Mouse (Mus musculus): ENCODE results near the gene Farp1. TPM values are rescaled to one million over a fixed set of nuclear protein-coding genes. Genes with fewer than 3 reads are reported as not detected.

Farp1 gene
- polyA plus RNA-seq, 1 experiment from 2014 or later: 0.11 TPM

- 78% methylated on average over 2 of the region's 2 CpGs for WGBS (ENCODE audit: missing documents)
- H3K27ac ChIP-seq: no peak overlapping the region
- no peaks in the 10 kb centered on the region for H3K79me2 ChIP-seq (ENCODE audit: inconsistent target)
- no peaks in the 10 kb centered on the region for H3K36me3 ChIP-seq (ENCODE audit: inconsistent target)
- no peak overlapping the region for H3K4me3 ChIP-seq (ENCODE audit: inconsistent target)
Observed at GRCm38 (mm10) chr14:121263912-121264311, 228.9 kb downstream of the Farp1 start.

DNA sequence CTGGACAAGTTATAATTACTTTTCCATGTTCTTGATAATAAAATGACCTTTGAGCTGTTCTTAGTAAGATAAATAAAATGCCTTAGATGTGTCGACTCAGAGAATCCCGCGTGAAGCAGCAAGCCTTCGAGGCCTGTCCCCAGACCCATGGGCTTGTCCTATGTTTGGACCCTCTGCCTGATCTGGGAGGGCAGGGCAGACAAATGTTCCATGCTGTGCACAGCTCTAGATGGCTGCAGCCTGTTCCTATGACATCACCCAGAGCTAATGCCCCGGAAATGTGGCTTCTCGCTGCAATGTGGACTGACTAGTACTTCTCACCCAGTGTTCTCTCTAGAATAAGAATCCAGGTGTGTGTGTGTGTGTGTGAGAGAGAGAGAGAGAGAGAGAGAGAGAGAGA lies 229.5 kb downstream of the Farp1 start:
- Histone ChIP-seq H3K36me3 (ENCODE audit: inconsistent target) (no peaks in the 10 kb centered on the region), H3K4me3 (ENCODE audit: inconsistent target) (no peak overlapping the region), H3K79me2 (ENCODE audit: inconsistent target) (no peaks in the 10 kb centered on the region), H3K27ac (no peak overlapping the region)
- 90% methylated on average over 6 of the region's 6 CpGs for WGBS (ENCODE audit: missing documents)

- H3K27ac ChIP-seq: no peak overlapping the region
- WGBS (ENCODE audit: missing documents): 95% methylated on average over 8 of the region's 8 CpGs
- no peaks in the 10 kb centered on the region for H3K36me3 ChIP-seq (ENCODE audit: inconsistent target)
- no peak overlapping the region for H3K4me3 ChIP-seq (ENCODE audit: inconsistent target)
- H3K79me2 ChIP-seq (ENCODE audit: inconsistent target): no peaks in the 10 kb centered on the region
Observed at GRCm38 (mm10) chr14:121267801-121268200, 232.8 kb downstream of the Farp1 start.

DNA sequence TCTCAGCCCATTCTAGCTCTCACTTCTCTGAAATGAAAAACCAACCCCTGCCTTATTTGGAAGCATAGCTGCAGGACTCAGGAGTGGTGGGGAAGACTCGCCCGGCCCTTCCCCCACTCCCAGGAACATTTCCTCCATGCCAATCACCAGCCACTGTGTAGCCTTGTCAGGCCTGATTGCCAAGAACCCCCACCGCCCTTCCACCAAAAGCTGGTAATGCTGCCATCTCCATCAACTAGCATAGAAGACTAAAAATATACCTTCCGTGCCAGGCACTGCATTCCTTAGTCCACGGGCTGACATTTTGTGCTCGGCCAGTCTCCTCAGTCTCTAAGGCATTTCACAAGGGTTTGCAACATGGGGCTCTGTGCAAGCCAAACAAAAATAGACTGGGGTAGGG lies 235.5 kb downstream of the Farp1 start:
- Histone ChIP-seq H3K4me3 (ENCODE audit: inconsistent target) (no peak overlapping the region), H3K36me3 (ENCODE audit: inconsistent target) (no peaks in the 10 kb centered on the region), H3K27ac (no peak overlapping the region), H3K79me2 (ENCODE audit: inconsistent target) (no peaks in the 10 kb centered on the region)
- WGBS (ENCODE audit: missing documents): 68% methylated on average over 6 of the region's 6 CpGs

DNA sequence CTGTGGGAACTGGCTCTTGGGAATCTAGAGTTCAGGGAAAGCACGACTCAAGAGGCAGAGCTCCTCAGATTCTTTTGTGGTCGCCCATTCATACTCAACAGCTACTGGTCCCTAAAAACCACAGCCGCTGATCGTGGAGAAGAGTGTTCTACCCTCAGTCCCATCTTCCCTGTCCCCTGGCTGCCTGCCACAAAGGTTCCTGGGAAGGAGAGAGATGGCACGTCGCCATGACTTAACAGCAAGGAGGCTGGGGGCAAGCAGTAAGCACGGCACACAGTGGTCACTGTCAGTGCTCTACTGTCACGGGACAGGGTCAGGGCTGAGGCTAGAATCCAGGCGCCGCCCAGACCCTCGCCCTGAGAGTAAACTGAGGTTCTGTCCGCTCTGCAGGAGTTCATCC lies 240.0 kb downstream of the Farp1 start:
- no peaks in the 10 kb centered on the region for H3K36me3 ChIP-seq (ENCODE audit: inconsistent target)
- no peak overlapping the region for H3K27ac ChIP-seq
- H3K79me2 ChIP-seq (ENCODE audit: inconsistent target): no peaks in the 10 kb centered on the region
- WGBS (ENCODE audit: missing documents): 86% methylated on average over 10 of the region's 12 CpGs
- H3K4me3 ChIP-seq (ENCODE audit: inconsistent target): no peak overlapping the region

DNA sequence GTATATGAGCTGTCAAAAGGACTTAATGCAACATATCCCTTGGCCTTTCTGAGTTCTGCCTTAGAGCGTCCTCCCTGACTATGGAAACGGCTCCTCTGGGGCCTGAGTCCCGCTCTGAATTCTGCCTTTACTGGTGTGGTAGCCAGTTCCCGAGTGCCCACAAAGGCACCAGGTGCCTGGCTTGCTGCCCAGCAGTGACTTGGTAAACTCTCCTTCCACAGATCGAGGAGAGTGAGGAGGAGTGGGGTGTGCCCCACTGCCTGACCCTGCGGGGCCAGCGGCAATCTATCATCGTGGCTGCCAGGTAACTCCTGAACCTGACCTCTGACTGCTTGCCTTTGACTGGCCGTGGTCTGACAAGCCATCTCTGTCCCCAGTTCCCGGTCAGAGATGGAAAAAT lies 241.0 kb downstream of the Farp1 start:
- H3K27ac ChIP-seq: no peak overlapping the region
- no peaks in the 10 kb centered on the region for H3K36me3 ChIP-seq (ENCODE audit: inconsistent target)
- H3K4me3 ChIP-seq (ENCODE audit: inconsistent target): no peak overlapping the region
- no peaks in the 10 kb centered on the region for H3K79me2 ChIP-seq (ENCODE audit: inconsistent target)
- WGBS (ENCODE audit: missing documents): 70% methylated on average over 10 of the region's 10 CpGs

DNA sequence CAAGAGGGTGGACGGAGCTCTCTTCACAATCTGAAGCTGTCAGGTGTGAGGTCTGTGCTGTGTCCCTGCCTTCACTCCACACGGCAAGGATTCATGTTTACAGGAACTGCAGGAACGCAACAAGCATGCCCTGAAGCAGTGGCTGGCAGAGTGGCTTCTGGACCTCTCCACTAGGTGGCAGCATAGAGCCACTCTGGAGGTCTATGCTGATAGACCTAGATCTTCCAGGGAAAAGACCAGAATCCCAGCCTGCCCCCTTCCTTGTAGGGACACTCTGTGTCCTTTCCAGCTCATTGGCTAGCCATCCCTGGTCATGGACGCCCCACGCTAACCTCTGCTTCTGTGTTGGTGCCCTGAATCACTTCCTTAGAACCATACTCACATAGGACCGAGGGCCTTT lies 244.1 kb downstream of the Farp1 start:
- H3K4me3 ChIP-seq (ENCODE audit: inconsistent target): no peak overlapping the region
- no peak overlapping the region for H3K27ac ChIP-seq
- H3K36me3 ChIP-seq (ENCODE audit: inconsistent target): peaks cover 9% of the 10 kb centered on the region; the same call in 1 of the 2 replicates
- H3K79me2 ChIP-seq (ENCODE audit: inconsistent target): no peaks in the 10 kb centered on the region
- 32% methylated on average over 6 of the region's 6 CpGs for WGBS (ENCODE audit: missing documents)

GRCm38 (mm10) chr14:121280601-121281335 lies 245.8 kb downstream of the Farp1 start:
- Histone ChIP-seq H3K27ac (no peak overlapping the region), H3K4me3 (ENCODE audit: inconsistent target) (no peak overlapping the region), H3K79me2 (ENCODE audit: inconsistent target) (no peaks in the 10 kb centered on the region), H3K36me3 (ENCODE audit: inconsistent target) (peaks cover 24% of the 10 kb centered on the region; the same call in 1 of the 2 replicates)
- WGBS (ENCODE audit: missing documents): 47% methylated on average over 16 of the region's 16 CpGs

- Histone ChIP-seq H3K79me2 (ENCODE audit: inconsistent target) (no peaks in the 10 kb centered on the region), H3K4me3 (ENCODE audit: inconsistent target) (no peak overlapping the region), H3K36me3 (ENCODE audit: inconsistent target) (peaks cover 30% of the 10 kb centered on the region; the same call in 1 of the 2 replicates), H3K27ac (no peak overlapping the region)
Observed at GRCm38 (mm10) chr14:121281336-121281710, 246.3 kb downstream of the Farp1 start.

- WGBS (ENCODE audit: missing documents): 94% methylated on average over 14 of the region's 14 CpGs
- Histone ChIP-seq H3K36me3 (ENCODE audit: inconsistent target) (peaks cover 45% of the 10 kb centered on the region), H3K27ac (no peak overlapping the region)
Observed at GRCm38 (mm10) chr14:121285379-121286120, 250.6 kb downstream of the Farp1 start.

DNA sequence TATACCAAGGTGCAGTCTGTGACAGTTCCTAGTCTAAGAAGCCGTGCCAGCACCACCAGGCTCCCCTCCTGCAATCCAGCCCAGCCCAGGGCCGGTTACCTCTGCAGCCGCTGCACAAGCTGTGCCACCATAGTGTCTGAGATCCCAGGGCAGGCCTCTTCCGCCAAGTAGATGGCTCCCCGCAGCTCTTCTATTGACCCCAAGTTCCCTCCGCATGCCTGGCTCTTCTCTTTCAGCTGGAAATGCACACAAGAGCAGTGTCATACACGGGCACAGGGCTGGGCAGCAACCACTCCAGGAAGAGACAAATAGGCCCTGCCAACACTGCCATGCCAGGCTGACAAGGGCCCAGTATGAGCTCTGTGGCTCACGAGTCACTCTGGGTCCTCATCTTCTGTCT lies 256.9 kb downstream of the Farp1 start:
- peaks cover 60% of the 10 kb centered on the region for H3K36me3 ChIP-seq (ENCODE audit: inconsistent target)
- H3K27ac ChIP-seq: no peak overlapping the region
- 96% methylated on average over 8 of the region's 8 CpGs for WGBS (ENCODE audit: missing documents)

More at GRCm38 (mm10) chr14:121285379-121286120, 250.6 kb downstream of the Farp1 start:
- Histone ChIP-seq H3K79me2 (ENCODE audit: inconsistent target) (no peaks in the 10 kb centered on the region), H3K4me3 (ENCODE audit: inconsistent target) (no peak overlapping the region)

GRCm38 (mm10) chr14:121292391-121292790 lies 257.4 kb downstream of the Farp1 start:
- Histone ChIP-seq H3K4me3 (ENCODE audit: inconsistent target) (no peak overlapping the region), H3K27ac (no peak overlapping the region), H3K36me3 (ENCODE audit: inconsistent target) (peaks cover 60% of the 10 kb centered on the region), H3K79me2 (ENCODE audit: inconsistent target) (no peaks in the 10 kb centered on the region)
- 95% methylated on average over 3 of the region's 3 CpGs for WGBS (ENCODE audit: missing documents)

More for the DNA sequence above, 256.9 kb downstream of the Farp1 start:
- H3K79me2 ChIP-seq (ENCODE audit: inconsistent target): no peaks in the 10 kb centered on the region
- H3K4me3 ChIP-seq (ENCODE audit: inconsistent target): no peak overlapping the region

GRCm38 (mm10) chr14:121294484-121294883 lies 259.5 kb downstream of the Farp1 start:
- H3K27ac ChIP-seq: no peak overlapping the region
- H3K36me3 ChIP-seq (ENCODE audit: inconsistent target): peaks cover 70% of the 10 kb centered on the region
- WGBS (ENCODE audit: missing documents): 98% methylated on average over 5 of the region's 12 CpGs
- peaks cover 9% of the 10 kb centered on the region; the same call in 1 of the 2 replicates for H3K79me2 ChIP-seq (ENCODE audit: inconsistent target)
- H3K4me3 ChIP-seq (ENCODE audit: inconsistent target): no peak overlapping the region

- Histone ChIP-seq H3K4me3 (ENCODE audit: inconsistent target) (no peak overlapping the region), H3K36me3 (ENCODE audit: inconsistent target) (peaks cover 76% of the 10 kb centered on the region), H3K79me2 (ENCODE audit: inconsistent target) (peaks cover 18% of the 10 kb centered on the region; the same call in 1 of the 2 replicates), H3K27ac (no peak overlapping the region)
- 93% methylated on average over 6 of the region's 6 CpGs for WGBS (ENCODE audit: missing documents)
Observed at GRCm38 (mm10) chr14:121297103-121297502, 262.1 kb downstream of the Farp1 start.

DNA sequence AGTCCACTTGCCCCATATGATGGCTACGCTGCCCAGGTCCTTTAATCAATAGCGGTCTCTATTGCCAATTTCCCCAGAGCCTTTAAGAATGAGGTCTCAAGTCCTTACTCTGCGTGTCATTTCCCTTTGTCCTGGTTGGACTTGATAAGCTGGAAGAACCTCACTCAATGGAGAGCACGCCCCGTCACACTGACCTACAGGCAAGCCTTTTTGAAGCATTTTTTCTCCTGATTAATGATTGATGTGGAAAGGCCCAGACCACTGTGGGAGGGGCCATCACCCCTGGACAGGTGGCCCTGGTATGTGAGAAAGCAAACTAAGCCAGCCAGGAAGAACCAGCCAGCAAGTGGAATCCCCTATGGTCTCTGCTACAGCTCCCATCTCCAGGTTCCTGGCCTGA lies 263.5 kb downstream of the Farp1 start:
- Histone ChIP-seq H3K4me3 (ENCODE audit: inconsistent target) (no peak overlapping the region), H3K27ac (no peak overlapping the region), H3K36me3 (ENCODE audit: inconsistent target) (peaks cover 67% of the 10 kb centered on the region), H3K79me2 (ENCODE audit: inconsistent target) (peaks cover 32% of the 10 kb centered on the region; the same call in 1 of the 2 replicates)
- WGBS (ENCODE audit: missing documents): 95% methylated on average over 5 of the region's 5 CpGs

All from macrophage (primary cell).